In the genomic region with DNA sequence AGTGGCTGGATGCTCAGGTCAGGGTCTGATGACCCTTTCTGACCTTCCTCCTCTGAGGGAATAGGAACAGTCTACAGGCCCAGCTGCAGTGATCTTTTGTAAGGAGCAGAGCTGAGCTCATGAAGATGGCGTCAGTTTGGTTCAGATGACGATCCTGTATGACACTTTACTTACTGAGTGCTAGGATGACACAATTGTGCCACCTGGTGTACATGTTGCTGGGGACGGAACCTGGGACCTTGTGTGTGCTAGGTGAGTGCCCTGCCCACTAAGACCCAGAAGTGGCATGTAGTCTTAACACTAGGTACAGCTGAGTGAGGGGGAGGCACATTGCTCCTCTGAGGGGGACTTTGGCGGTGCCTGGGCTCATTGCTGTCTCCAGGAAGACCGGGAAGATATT, we compare ENCODE assay signal across 28 mouse cellular contexts. TPM values are rescaled to one million over a fixed set of nuclear protein-coding genes. Genes with fewer than 3 reads are reported as not detected.
DNase-seq lines count a peak whose midpoint lies in the region; ATAC-seq and TF ChIP-seq lines count a peak whose summit lies in the region.
"Had no signal": no experiment of that assay in that cellular context is flagged by ENCODE, and none has a peak within 500 bp of the region (broad histone marks: within the 10 kb centered on the region; RNA-seq: fewer than 3 reads in every experiment).

No protein-coding gene starts in this region.

- 76% methylated on average over 5 of the region's 5 CpGs for WGBS in kidney, embryonic 16.5 days

- TF ChIP-seq CTCF in G1E (IDR thresholded peaks at IDR 0.05; ENCODE audit: low read depth, low read length): no peak

- no peak overlapping the region for H3K27ac ChIP-seq in kidney, embryonic 16.5 days (ENCODE audit: low read length)
- H3K27ac ChIP-seq: embryonic facial prominence, embryonic 12.5 days; hindbrain, embryonic 10.5 days; hindbrain, embryonic 15.5 days; limb, embryonic 12.5 days had no signal

- 0 out of 2 replicates have a peak, but pooled peaks have one; percentile 17 for ATAC-seq in kidney, embryonic 16.5 days (ENCODE audit: low FRiP score, low TSS enrichment)
- no peak for ATAC-seq in G1E (ENCODE audit: extremely low read depth, insufficient number of reproducible peaks, low FRiP score, poor library complexity, severe bottlenecking)
- no peak for ATAC-seq in granulocyte monocyte progenitor cell, adult 5-6 weeks (replicated peaks; ENCODE audit: poor library complexity, severe bottlenecking)
- ATAC-seq: activated CD4-positive, CD25-positive, alpha-beta regulatory T cell, adult 4 months; forebrain, embryonic 14.5 days; liver, postnatal 0 days had no signal

- no peaks in the 10 kb centered on the region for H3K27me3 ChIP-seq in kidney, embryonic 16.5 days (ENCODE audit: insufficient read depth, low read length)
- no peaks in the 10 kb centered on the region for H3K27me3 ChIP-seq in G1E (ENCODE audit: insufficient read depth, low read length)

- no peak overlapping the region for H3K4me3 ChIP-seq in kidney, embryonic 16.5 days (ENCODE audit: low read length)
- 0 out of 2 replicates have a peak overlapping the region, but pooled peaks have one; percentile 2 for H3K4me3 ChIP-seq in G1E (ENCODE audit: low read depth, low read length)
- H3K4me3 ChIP-seq: embryonic facial prominence, embryonic 12.5 days; gastrocnemius, adult 2 months; hindbrain, embryonic 10.5 days; hindbrain, embryonic 15.5 days; limb, embryonic 12.5 days had no signal

- H3K9ac ChIP-seq in kidney, embryonic 16.5 days (replicated peaks; ENCODE audit: low read length): no peak overlapping the region
- H3K9ac ChIP-seq: embryonic facial prominence, embryonic 12.5 days; hindbrain, embryonic 15.5 days; limb, embryonic 12.5 days; liver, postnatal 0 days had no signal

- H3K9me3 ChIP-seq in kidney, embryonic 16.5 days (ENCODE audit: low read length): no peaks in the 10 kb centered on the region
- H3K9me3 ChIP-seq in G1E (replicated peaks): no peaks in the 10 kb centered on the region
- H3K9me3 ChIP-seq: embryonic facial prominence, embryonic 12.5 days; hindbrain, embryonic 10.5 days; hindbrain, embryonic 15.5 days; limb, embryonic 12.5 days had no signal

- no peak overlapping the region for H3K4me2 ChIP-seq in kidney, embryonic 16.5 days (replicated peaks; ENCODE audit: low read depth, low read length)
- H3K4me2 ChIP-seq: embryonic facial prominence, embryonic 12.5 days; hindbrain, embryonic 15.5 days; limb, embryonic 12.5 days; liver, embryonic 11.5 days had no signal

- no peaks in the 10 kb centered on the region for H3K36me3 ChIP-seq in kidney, embryonic 16.5 days (ENCODE audit: insufficient read depth, low read length)
- H3K36me3 ChIP-seq in G1E (replicated peaks): peaks cover 86% of the 10 kb centered on the region
- H3K36me3 ChIP-seq: embryonic facial prominence, embryonic 12.5 days; hindbrain, embryonic 10.5 days; hindbrain, embryonic 15.5 days; limb, embryonic 12.5 days had no signal

- DNase-seq in kidney, adult 9 months: no peak
- DNase-seq in CD4-positive helper T cell, adult 2 months (ENCODE audit: low read depth, low spot score): peak; percentile 42
- DNase-seq in G1E (ENCODE audit: low spot score): no peak
- DNase-seq in naive thymus-derived CD4-positive, alpha-beta T cell, adult 2 months (ENCODE audit: low read depth): peak; percentile 44
- no peak for DNase-seq in cerebellum, postnatal 36 days
- DNase-seq: adrenal gland, adult 2 months; cerebellum, adult 11 months; cerebellum, adult 9-10 months; embryo, embryonic 11 days; gastrocnemius, adult 2 months; heart, postnatal 14 days; kidney, adult 18-20 months; kidney, postnatal 25 days; liver, postnatal 0 days; midbrain, embryonic 14.5 days; spleen, adult 18-20 months; thymus, adult 2 months; thymus, postnatal 36 days had no signal

- H3K4me1 ChIP-seq in kidney, embryonic 16.5 days (ENCODE audit: insufficient read depth, low read length): no peaks in the 10 kb centered on the region
- peaks cover 86% of the 10 kb centered on the region for H3K4me1 ChIP-seq in G1E (ENCODE audit: insufficient read depth, low read depth, low read length)
- H3K4me1 ChIP-seq: embryonic facial prominence, embryonic 12.5 days; hindbrain, embryonic 10.5 days; hindbrain, embryonic 15.5 days; limb, embryonic 12.5 days had no signal

RNA-seq across cellular contexts. Expression of gene Vav1, which starts 5.0 kb away (rescaled TPM):
- polyA plus RNA-seq in kidney, embryonic 16.5 days (2015; fragmentation: Nextera tagmentation; extraction: Ambion mirVana): 1.4 and 2.0 TPM in 2 replicates
- total RNA-seq in G1E (2014; fragmentation: Nextera tagmentation): 43.6 and 48.1 TPM in 2 replicates
- total RNA-seq in G1E (2017): 175 and 177 TPM in 2 replicates
- 43.4 and 50.0 TPM in 2 replicates for polyA plus RNA-seq in G1E (2012)
- 139 and 141 TPM in 2 replicates for total RNA-seq in granulocyte monocyte progenitor cell, adult 5-6 weeks (2014; fragmentation: Nextera tagmentation)
- total RNA-seq in granulocyte monocyte progenitor cell, adult 5-6 weeks (2017): 284 and 301 TPM in 2 replicates
- polyA plus RNA-seq: C2C12 had no signal

RNA-seq across cellular contexts. Expression of gene Trip10, which starts 34.7 kb away (rescaled TPM):
- polyA plus RNA-seq in kidney, embryonic 16.5 days (2015; fragmentation: Nextera tagmentation; extraction: Ambion mirVana): 52.6 and 55.0 TPM in 2 replicates
- total RNA-seq in G1E (2014; fragmentation: Nextera tagmentation) (12.9 and 16.3 TPM in 2 replicates), G1E (2017) (9.8 and 12.7 TPM in 2 replicates)
- 20.1 and 22.0 TPM in 2 replicates for polyA plus RNA-seq in G1E (2012)
- 8.3 and 9.9 TPM in 2 replicates for total RNA-seq in granulocyte monocyte progenitor cell, adult 5-6 weeks (2014; fragmentation: Nextera tagmentation)
- total RNA-seq in granulocyte monocyte progenitor cell, adult 5-6 weeks (2017): 5.6 and 8.6 TPM in 2 replicates

RNA-seq across cellular contexts. Expression of gene Gpr108, which starts 35.7 kb away (rescaled TPM):
- polyA plus RNA-seq in kidney, embryonic 16.5 days (2015; fragmentation: Nextera tagmentation; extraction: Ambion mirVana): 39.0 and 42.8 TPM in 2 replicates
- total RNA-seq in G1E (2014; fragmentation: Nextera tagmentation) (15.2 and 18.4 TPM in 2 replicates), G1E (2017) (16.7 and 22.1 TPM in 2 replicates)
- 12.4 and 15.1 TPM in 2 replicates for polyA plus RNA-seq in G1E (2012)
- 26.6 and 27.2 TPM in 2 replicates for total RNA-seq in granulocyte monocyte progenitor cell, adult 5-6 weeks (2014; fragmentation: Nextera tagmentation)
- total RNA-seq in granulocyte monocyte progenitor cell, adult 5-6 weeks (2017): 18.9 and 20.9 TPM in 2 replicates

RNA-seq across cellular contexts. Expression of gene C3, which starts 56.0 kb away (rescaled TPM):
- polyA plus RNA-seq in kidney, embryonic 16.5 days (2015; fragmentation: Nextera tagmentation; extraction: Ambion mirVana): 1.1 and 2.4 TPM in 2 replicates
- total RNA-seq in G1E (2014; fragmentation: Nextera tagmentation) (not detected in 2 replicates), G1E (2017) (0.27 and 3.6 TPM in 2 replicates)
- polyA plus RNA-seq in G1E (2012): 0.04 and 0.10 TPM in 2 replicates
- 59.6 and 67.4 TPM in 2 replicates for total RNA-seq in granulocyte monocyte progenitor cell, adult 5-6 weeks (2014; fragmentation: Nextera tagmentation)
- 146 and 183 TPM in 2 replicates for total RNA-seq in granulocyte monocyte progenitor cell, adult 5-6 weeks (2017)

Comparison
In these comparisons a context has a peak if more than half of its experiments do, and no peak if none do; other contexts are left out.
1. DNase-seq: peak in CD4-positive helper T cell, adult 2 months (single experiment) and naive thymus-derived CD4-positive, alpha-beta T cell, adult 2 months (single experiment); none in kidney, adult 9 months (single experiment), G1E (single experiment) and cerebellum, postnatal 36 days (0 of 2).